Mouse (Mus musculus) T-cell, adult 2 months (primary cell): ENCODE results near the gene Trmo.

Experiments used
- DNase-seq: peaks from one replicate; pipeline ENCODE4 v3.0.0; 2022; ENCODE audit warnings: low spot score

The Trmo gene

GRCm38 (mm10) chr4:46339026-46339425 lies 50.2 kb downstream of the Trmo start:
- no peak for DNase-seq

- DNase-seq: no peak
Observed at GRCm38 (mm10) chr4:46337990-46338389, 51.2 kb downstream of the Trmo start.

GRCm38 (mm10) chr4:46335846-46336245 lies 53.4 kb downstream of the Trmo start:
- no peak for DNase-seq

GRCm38 (mm10) chr4:46328906-46329305 lies 60.3 kb downstream of the Trmo start:
- DNase-seq: no peak
